Mouse (Mus musculus): ENCODE measurements around the gene Adamts2. TPM values are rescaled to one million over a fixed set of nuclear protein-coding genes. Genes with fewer than 3 reads are reported as not detected.

The Adamts2 gene
- polyA plus RNA-seq (2015; fragmentation: Nextera tagmentation; extraction: Ambion mirVana), result 8.2 and 9.8 TPM in 2 replicates

- Histone ChIP-seq H3K27ac (ENCODE audit: low read length) (no peak within 1 kb of the TSS), H3K4me1 (ENCODE audit: control insufficient read depth, insufficient read depth, low read length) (peaks cover 11% of the 10 kb centered on the region; the same call in 1 of the 2 replicates), H3K9ac (ENCODE audit: low read length) (peak within 1 kb of the TSS; percentile 59), H3K27me3 (ENCODE audit: control insufficient read depth, insufficient read depth, low read length) (peaks cover 55% of the 10 kb centered on the region), H3K4me2 (ENCODE audit: low read depth, low read length) (peak within 1 kb of the TSS; percentile 73), H3K9me3 (replicated peaks; ENCODE audit: control insufficient read depth, low read length) (no peaks in the 10 kb centered on the region), H3K36me3 (ENCODE audit: control insufficient read depth, insufficient read depth) (no peaks in the 10 kb centered on the region), H3K4me3 (ENCODE audit: low read length) (peak within 1 kb of the TSS; percentile 56)
- peak; percentile 86 for ATAC-seq (replicated peaks; ENCODE audit: extremely low read depth, insufficient read depth, low FRiP score)
- under 1% methylated on average over 71 of the region's 82 CpGs for WGBS
Measured at GRCm38 (mm10) chr11:50601641-50602355, at the start of gene Adamts2. TSS of gene Adamts2 (plus strand) at chr11:50602084.

GRCm38 (mm10) chr11:50557064-50557463, 44.8 kb upstream of the Adamts2 start:
- no peak overlapping the region for H3K4me2 ChIP-seq (ENCODE audit: low read depth, low read length)
- ATAC-seq (replicated peaks; ENCODE audit: extremely low read depth, insufficient read depth, low FRiP score), result no peak
- WGBS, result 86% methylated on average over 3 of the region's 3 CpGs

GRCm38 (mm10) chr11:50559108-50559507, 42.8 kb upstream of the Adamts2 start:
- WGBS, result 30% methylated on average over 4 of the region's 4 CpGs
- no peak overlapping the region for H3K4me2 ChIP-seq (ENCODE audit: low read depth, low read length)
- no peak for ATAC-seq (replicated peaks; ENCODE audit: extremely low read depth, insufficient read depth, low FRiP score)

More at GRCm38 (mm10) chr11:50557064-50557463, 44.8 kb upstream of the Adamts2 start:
- Histone ChIP-seq H3K9ac (ENCODE audit: low read length) (no peak overlapping the region), H3K9me3 (replicated peaks; ENCODE audit: control insufficient read depth, low read length) (peaks cover 10% of the 10 kb centered on the region; the same call in 1 of the 2 replicates), H3K4me1 (ENCODE audit: control insufficient read depth, insufficient read depth, low read length) (0 out of 2 replicates have a peak, but pooled peaks cover under 1% of the 10 kb centered on the region), H3K27me3 (ENCODE audit: control insufficient read depth, insufficient read depth, low read length) (no peaks in the 10 kb centered on the region), H3K4me3 (ENCODE audit: low read length) (no peak overlapping the region), H3K36me3 (ENCODE audit: control insufficient read depth, insufficient read depth) (no peaks in the 10 kb centered on the region), H3K27ac (ENCODE audit: low read length) (no peak overlapping the region)

GRCm38 (mm10) chr11:50565466-50566211, 36.2 kb upstream of the Adamts2 start:
- Histone ChIP-seq H3K27ac (ENCODE audit: low read length) (no peak overlapping the region), H3K4me3 (ENCODE audit: low read length) (no peak overlapping the region), H3K9ac (ENCODE audit: low read length) (no peak overlapping the region), H3K27me3 (ENCODE audit: control insufficient read depth, insufficient read depth, low read length) (no peaks in the 10 kb centered on the region), H3K4me2 (ENCODE audit: low read depth, low read length) (peak overlapping the region; percentile 20; the same call in 1 of the 2 replicates), H3K4me1 (ENCODE audit: control insufficient read depth, insufficient read depth, low read length) (0 out of 2 replicates have a peak, but pooled peaks cover 2% of the 10 kb centered on the region), H3K9me3 (replicated peaks; ENCODE audit: control insufficient read depth, low read length) (no peaks in the 10 kb centered on the region), H3K36me3 (ENCODE audit: control insufficient read depth, insufficient read depth) (no peaks in the 10 kb centered on the region)
- WGBS, result 62% methylated on average over 20 of the region's 20 CpGs
- peak; percentile 71 for ATAC-seq (replicated peaks; ENCODE audit: extremely low read depth, insufficient read depth, low FRiP score)

More at GRCm38 (mm10) chr11:50559108-50559507, 42.8 kb upstream of the Adamts2 start:
- Histone ChIP-seq H3K9ac (ENCODE audit: low read length) (no peak overlapping the region), H3K27me3 (ENCODE audit: control insufficient read depth, insufficient read depth, low read length) (no peaks in the 10 kb centered on the region), H3K4me1 (ENCODE audit: control insufficient read depth, insufficient read depth, low read length) (0 out of 2 replicates have a peak, but pooled peaks cover 2% of the 10 kb centered on the region), H3K27ac (ENCODE audit: low read length) (no peak overlapping the region), H3K9me3 (replicated peaks; ENCODE audit: control insufficient read depth, low read length) (peaks cover 8% of the 10 kb centered on the region; the same call in 1 of the 2 replicates), H3K36me3 (ENCODE audit: control insufficient read depth, insufficient read depth) (no peaks in the 10 kb centered on the region), H3K4me3 (ENCODE audit: low read length) (no peak overlapping the region)

- Histone ChIP-seq H3K4me3 (ENCODE audit: low read length) (no peak overlapping the region), H3K36me3 (ENCODE audit: control insufficient read depth, insufficient read depth) (no peaks in the 10 kb centered on the region), H3K27me3 (ENCODE audit: control insufficient read depth, insufficient read depth, low read length) (no peaks in the 10 kb centered on the region; the same call in 1 of the 2 replicates), H3K27ac (ENCODE audit: low read length) (no peak overlapping the region), H3K4me1 (ENCODE audit: control insufficient read depth, insufficient read depth, low read length) (no peaks in the 10 kb centered on the region), H3K4me2 (ENCODE audit: low read depth, low read length) (no peak overlapping the region), H3K9ac (ENCODE audit: low read length) (no peak overlapping the region), H3K9me3 (replicated peaks; ENCODE audit: control insufficient read depth, low read length) (no peaks in the 10 kb centered on the region)
- 78% methylated on average over 6 of the region's 6 CpGs for WGBS
- no peak for ATAC-seq (replicated peaks; ENCODE audit: extremely low read depth, insufficient read depth, low FRiP score)
Measured at GRCm38 (mm10) chr11:50571448-50571847, 30.4 kb upstream of the Adamts2 start.

- Histone ChIP-seq H3K36me3 (ENCODE audit: control insufficient read depth, insufficient read depth) (no peaks in the 10 kb centered on the region), H3K4me3 (ENCODE audit: low read length) (no peak overlapping the region), H3K4me2 (ENCODE audit: low read depth, low read length) (no peak overlapping the region), H3K9ac (ENCODE audit: low read length) (no peak overlapping the region), H3K27ac (ENCODE audit: low read length) (no peak overlapping the region), H3K9me3 (replicated peaks; ENCODE audit: control insufficient read depth, low read length) (peaks cover 5% of the 10 kb centered on the region), H3K4me1 (ENCODE audit: control insufficient read depth, insufficient read depth, low read length) (no peaks in the 10 kb centered on the region), H3K27me3 (ENCODE audit: control insufficient read depth, insufficient read depth, low read length) (no peaks in the 10 kb centered on the region; the same call in 1 of the 2 replicates)
- 61% methylated on average over 4 of the region's 4 CpGs for WGBS
- ATAC-seq (replicated peaks; ENCODE audit: extremely low read depth, insufficient read depth, low FRiP score), result no peak
Measured at GRCm38 (mm10) chr11:50576521-50576920, 25.4 kb upstream of the Adamts2 start.

GRCm38 (mm10) chr11:50587026-50587425, 14.9 kb upstream of the Adamts2 start:
- WGBS, result 39% methylated on average over 7 of the region's 7 CpGs
- ATAC-seq (replicated peaks; ENCODE audit: extremely low read depth, insufficient read depth, low FRiP score), result no peak; the same call in 1 of the 2 replicates

GRCm38 (mm10) chr11:50587787-50588186, 14.1 kb upstream of the Adamts2 start:
- WGBS, result 14% methylated on average over 3 of the region's 3 CpGs
- no peaks in the 10 kb centered on the region for H3K9me3 ChIP-seq (replicated peaks; ENCODE audit: control insufficient read depth, low read length)
- H3K27ac ChIP-seq (ENCODE audit: low read length), result no peak overlapping the region
- no peak overlapping the region for H3K4me2 ChIP-seq (ENCODE audit: low read depth, low read length)
- H3K27me3 ChIP-seq (ENCODE audit: control insufficient read depth, insufficient read depth, low read length), result no peaks in the 10 kb centered on the region
- no peak overlapping the region for H3K4me3 ChIP-seq (ENCODE audit: low read length)
- no peak overlapping the region for H3K9ac ChIP-seq (ENCODE audit: low read length)
- H3K4me1 ChIP-seq (ENCODE audit: control insufficient read depth, insufficient read depth, low read length), result no peaks in the 10 kb centered on the region
- ATAC-seq (replicated peaks; ENCODE audit: extremely low read depth, insufficient read depth, low FRiP score), result no peak; the same call in 1 of the 2 replicates
- no peaks in the 10 kb centered on the region for H3K36me3 ChIP-seq (ENCODE audit: control insufficient read depth, insufficient read depth)

More at GRCm38 (mm10) chr11:50587026-50587425, 14.9 kb upstream of the Adamts2 start:
- Histone ChIP-seq H3K27me3 (ENCODE audit: control insufficient read depth, insufficient read depth, low read length) (no peaks in the 10 kb centered on the region), H3K4me2 (ENCODE audit: low read depth, low read length) (no peak overlapping the region), H3K9me3 (replicated peaks; ENCODE audit: control insufficient read depth, low read length) (no peaks in the 10 kb centered on the region), H3K36me3 (ENCODE audit: control insufficient read depth, insufficient read depth) (no peaks in the 10 kb centered on the region), H3K9ac (ENCODE audit: low read length) (no peak overlapping the region), H3K27ac (ENCODE audit: low read length) (no peak overlapping the region), H3K4me1 (ENCODE audit: control insufficient read depth, insufficient read depth, low read length) (no peaks in the 10 kb centered on the region), H3K4me3 (ENCODE audit: low read length) (no peak overlapping the region)

Data from heart, embryonic 16.5 days (tissue).